Mouse (Mus musculus) embryonic facial prominence, embryonic 14.5 days (tissue): ENCODE data around the gene Xab2. TPM values are rescaled to one million over a fixed set of nuclear protein-coding genes. Genes with fewer than 3 reads are reported as not detected.
A peak's percentile ranks its signal among the peaks of the same experiment; 100 is the strongest.

Source experiments
- ATAC-seq: fragments of 200-750 bp; cut with Nextera tagmentation; 2 replicates; pipeline ENCODE4 v1.8.0; 2017; ENCODE audit warnings: low read depth, moderate number of reproducible peaks, moderate TSS enrichment
- DNase-seq: peaks from one replicate; pipeline ENCODE4 v3.0.0-alpha.2; 2015; ENCODE audit warnings: low spot score
- H3K27ac ChIP-seq: fragments of 300-500 bp; sonication (generic); replicated peaks from 2 replicates; pipeline ENCODE4 v1.5.1; 2014; ENCODE audit warnings: low read depth, mild to moderate bottlenecking, low read length, moderate library complexity
- H3K27me3 ChIP-seq: fragments of 300-500 bp; sonication (generic); replicated peaks from 2 replicates; pipeline ENCODE4 v1.6.1; 2014; ENCODE audit warnings: low read length; ENCODE audit not compliant: control insufficient read depth, insufficient read depth
- H3K36me3 ChIP-seq: fragments of 300-500 bp; sonication (generic); 2 replicates; pipeline ENCODE4 v1.6.1; 2014; ENCODE audit warnings: low read length, mixed read lengths; ENCODE audit not compliant: control insufficient read depth, insufficient read depth
- H3K4me1 ChIP-seq: fragments of 300-500 bp; sonication (generic); 2 replicates; pipeline ENCODE4 v1.6.1; 2014; ENCODE audit warnings: antibody characterized with exemption, low read length; ENCODE audit not compliant: control insufficient read depth, insufficient read depth
- H3K4me2 ChIP-seq: fragments of 300-500 bp; sonication (generic); 2 replicates; pipeline ENCODE4 v1.6.1; 2014; ENCODE audit warnings: low read depth, mild to moderate bottlenecking, low read length, moderate library complexity, mixed read lengths
- H3K4me3 ChIP-seq: fragments of 300-500 bp; sonication (generic); 2 replicates; pipeline ENCODE4 v1.5.1; 2014; ENCODE audit warnings: low read depth, mild to moderate bottlenecking, low read length
- H3K9ac ChIP-seq: fragments of 300-500 bp; sonication (generic); 2 replicates; pipeline ENCODE4 v1.6.1; 2014; ENCODE audit warnings: low read depth, mild to moderate bottlenecking, low read length, moderate library complexity, mixed read lengths
- H3K9me3 ChIP-seq: fragments of 300-500 bp; sonication (generic); 2 replicates; pipeline ENCODE4 v1.6.1; 2016; ENCODE audit warnings: low read length; ENCODE audit not compliant: control insufficient read depth
- WGBS: fragments of 180-500 bp; shearing (Covaris S2); extraction: QIAGEN DNeasy Blood & Tissue Kit; methylation state at CpG from one replicate; pipeline ENCODE4 v1.1.7; 2014; 5-methylcytosine and 5-hydroxymethylcytosine counted together
- polyA plus RNA-seq: library from polyadenylated mRNA; unstranded; fragments of >200 nt; fragmentation: Nextera tagmentation; extraction: Ambion mirVana; gene quantifications from 2 replicates; pipeline ENCODE4 v1.2.1, GENCODE M21; 2014

The Xab2 gene
- polyA plus RNA-seq, 1 experiment from 2014 or later, result 41.3 TPM

DNA sequence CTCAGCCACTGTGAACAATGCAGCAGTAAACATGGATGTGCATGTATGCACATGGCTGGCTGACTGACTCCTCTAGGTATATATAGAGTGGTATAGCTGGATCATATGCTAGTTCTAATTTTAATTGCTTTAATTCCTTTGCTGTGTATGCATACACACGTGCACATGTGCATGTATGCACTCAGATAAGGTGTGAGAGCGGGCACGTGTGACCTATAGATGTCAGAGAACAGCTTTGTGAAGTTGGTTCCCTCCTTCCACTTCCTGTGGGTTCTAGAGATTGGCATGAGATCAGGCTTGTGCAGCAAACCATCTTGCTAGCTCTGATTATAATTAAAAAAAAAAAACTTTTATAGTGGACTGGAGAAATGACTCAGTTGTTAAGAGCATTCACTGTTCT lies 31.7 kb upstream of the Xab2 start:
- 69% methylated on average over 3 of the region's 3 CpGs for WGBS
- no peaks in the 10 kb centered on the region for H3K36me3 ChIP-seq
- H3K9ac ChIP-seq, result no peak overlapping the region
- H3K27ac ChIP-seq, result no peak overlapping the region
- no peak overlapping the region for H3K4me2 ChIP-seq
- no peaks in the 10 kb centered on the region for H3K4me1 ChIP-seq
- no peaks in the 10 kb centered on the region for H3K27me3 ChIP-seq
- H3K9me3 ChIP-seq, result no peaks in the 10 kb centered on the region
- ATAC-seq, result no peak
- no peak overlapping the region for H3K4me3 ChIP-seq
- DNase-seq, result no peak

DNA sequence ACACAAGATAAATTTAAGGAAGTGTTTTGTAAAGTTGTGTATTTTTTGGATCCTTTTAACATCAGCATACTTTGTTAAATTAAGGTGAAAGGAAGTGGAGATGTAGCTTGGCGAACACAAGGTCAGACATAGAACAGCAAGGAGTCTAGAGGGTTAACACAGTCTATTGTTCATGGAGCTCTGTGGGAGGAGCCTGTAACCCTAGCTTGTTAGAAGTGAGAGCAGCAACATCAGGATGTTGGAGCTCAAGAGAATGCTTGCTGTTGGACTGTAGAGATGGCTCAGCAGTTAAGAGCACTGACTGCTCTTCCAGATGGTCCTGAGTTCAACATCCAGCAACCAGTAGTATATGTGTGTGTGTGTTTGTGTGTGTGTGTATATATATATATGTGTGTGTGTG lies 27.9 kb upstream of the Xab2 start:
- no peak; the same call in 1 of the 2 replicates for ATAC-seq

DNA sequence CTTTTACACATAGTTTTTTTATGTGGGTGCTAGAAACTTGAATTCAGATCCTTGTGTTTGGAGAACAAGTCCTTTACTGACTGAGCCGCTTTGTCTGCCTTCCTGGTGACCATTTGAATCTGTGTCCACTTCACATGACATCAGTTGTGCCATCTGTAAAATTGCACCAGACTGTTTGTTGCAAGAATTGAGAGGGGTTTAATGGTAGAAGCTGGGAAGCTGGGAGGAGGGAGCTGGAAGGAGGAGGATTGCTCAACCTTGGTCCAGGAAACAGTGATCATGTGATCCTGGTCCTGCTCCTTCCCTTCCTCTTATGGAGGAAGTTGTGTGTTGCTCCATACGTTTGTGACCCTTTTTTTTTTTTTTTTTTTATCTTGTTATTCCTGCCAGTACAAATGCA lies 27.2 kb upstream of the Xab2 start:
- WGBS, result 97% methylated on average over 1 of the region's 2 CpGs
- Histone ChIP-seq H3K9me3 (no peaks in the 10 kb centered on the region), H3K4me2 (no peak overlapping the region), H3K4me1 (no peaks in the 10 kb centered on the region), H3K4me3 (no peak overlapping the region), H3K27ac (no peak overlapping the region), H3K27me3 (no peaks in the 10 kb centered on the region), H3K9ac (no peak overlapping the region), H3K36me3 (no peaks in the 10 kb centered on the region)
- DNase-seq (no peak), ATAC-seq (no peak)

More for the DNA sequence above, 27.9 kb upstream of the Xab2 start:
- no peak overlapping the region for H3K9ac ChIP-seq
- WGBS, result 45% methylated on average over 1 of the region's 1 CpGs
- peak; percentile 30 for DNase-seq
- H3K9me3 ChIP-seq, result no peaks in the 10 kb centered on the region
- no peaks in the 10 kb centered on the region for H3K27me3 ChIP-seq
- no peak overlapping the region for H3K4me3 ChIP-seq
- H3K4me1 ChIP-seq, result no peaks in the 10 kb centered on the region
- no peaks in the 10 kb centered on the region for H3K36me3 ChIP-seq
- H3K27ac ChIP-seq, result no peak overlapping the region
- H3K4me2 ChIP-seq, result peak overlapping the region; percentile 7; the same call in 1 of the 2 replicates

DNA sequence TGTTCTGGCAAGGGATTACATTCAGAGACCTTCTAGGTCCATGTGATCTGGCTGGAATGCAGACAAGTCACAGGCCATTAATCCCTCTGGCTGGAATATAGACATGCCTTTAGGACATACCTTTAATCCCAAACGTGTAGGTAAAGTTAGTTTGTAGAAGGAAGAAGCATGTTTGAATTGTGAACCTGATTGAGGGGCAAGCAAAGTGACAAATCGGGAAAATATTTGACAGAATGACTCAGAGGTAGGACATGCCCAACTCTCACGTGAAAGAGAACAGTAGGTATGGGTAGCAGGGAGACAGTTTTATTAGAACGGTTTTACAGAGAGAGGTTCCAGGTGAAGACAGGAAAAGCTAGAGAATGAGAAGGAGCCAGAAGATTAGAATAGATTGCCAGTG lies 26.4 kb upstream of the Xab2 start:
- H3K4me2 ChIP-seq, result no peak overlapping the region
- H3K4me1 ChIP-seq, result no peaks in the 10 kb centered on the region
- no peak overlapping the region for H3K27ac ChIP-seq
- no peaks in the 10 kb centered on the region for H3K36me3 ChIP-seq
- no peak for DNase-seq
- no peaks in the 10 kb centered on the region for H3K9me3 ChIP-seq
- H3K9ac ChIP-seq, result no peak overlapping the region
- WGBS, result 69% methylated on average over 4 of the region's 4 CpGs
- no peaks in the 10 kb centered on the region for H3K27me3 ChIP-seq
- no peak overlapping the region for H3K4me3 ChIP-seq
- ATAC-seq, result no peak

DNA sequence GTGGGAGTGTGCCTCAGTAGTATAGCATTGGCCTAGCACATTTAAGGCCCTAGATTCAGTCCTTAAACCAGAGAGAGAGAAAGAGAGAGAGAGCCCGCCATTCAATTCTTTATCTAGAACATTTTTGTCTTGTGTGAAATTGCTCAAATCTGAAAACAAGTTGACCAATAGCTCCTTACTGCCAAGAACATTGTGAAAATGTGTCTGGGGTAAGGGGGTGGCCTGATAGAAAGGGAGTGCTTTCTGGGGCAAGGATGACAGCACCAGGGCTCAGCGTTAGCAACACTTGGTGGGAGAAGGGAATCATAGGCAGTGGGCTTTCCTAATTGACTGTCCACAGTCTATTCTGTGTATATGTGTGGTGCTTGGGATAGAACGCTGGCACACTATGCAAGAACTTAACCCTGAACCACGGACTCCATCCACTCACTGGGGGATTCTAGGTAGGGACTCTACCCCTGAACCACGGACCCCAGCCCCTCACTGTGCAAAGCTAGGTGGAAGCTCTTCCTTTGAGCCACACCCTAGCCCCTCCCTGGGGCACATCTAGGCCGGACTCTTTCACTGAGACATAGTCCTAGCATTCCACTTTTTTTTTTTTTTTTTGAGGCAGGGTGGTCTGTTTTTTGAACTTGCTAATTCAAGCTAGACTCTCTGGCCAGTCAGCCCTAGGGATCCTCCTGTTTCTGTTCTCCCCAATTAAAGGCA lies 25.9 kb upstream of the Xab2 start:
- Histone ChIP-seq H3K27ac (no peak overlapping the region), H3K4me3 (no peak overlapping the region), H3K9ac (no peak overlapping the region), H3K4me2 (no peak overlapping the region), H3K4me1 (no peaks in the 10 kb centered on the region), H3K36me3 (no peaks in the 10 kb centered on the region), H3K27me3 (no peaks in the 10 kb centered on the region), H3K9me3 (no peaks in the 10 kb centered on the region)
- ATAC-seq, result no peak
- no peak for DNase-seq
- 86% methylated on average over 5 of the region's 6 CpGs for WGBS

DNA sequence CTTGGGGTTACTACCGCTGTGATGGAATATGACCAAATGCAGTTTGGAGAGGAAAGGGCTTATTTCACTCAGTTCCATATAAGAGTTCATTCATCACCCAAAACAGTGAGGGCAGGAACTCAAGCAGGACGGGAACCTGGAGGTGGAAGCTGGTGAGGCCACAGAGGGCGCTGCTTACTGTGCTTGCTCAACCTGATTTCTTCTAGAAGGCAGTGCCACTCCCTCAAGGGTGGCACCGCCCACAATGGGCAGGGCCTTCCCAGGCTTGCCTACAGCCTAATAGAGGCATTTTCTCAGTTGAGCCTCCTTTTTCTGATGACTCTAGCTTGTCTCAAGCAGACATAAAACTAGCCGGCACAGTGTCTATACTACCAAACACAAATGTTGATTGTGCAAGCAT lies 24.7 kb upstream of the Xab2 start:
- H3K27me3 ChIP-seq, result no peaks in the 10 kb centered on the region
- peak; percentile 33; the same call in 1 of the 2 replicates for ATAC-seq
- no peaks in the 10 kb centered on the region for H3K9me3 ChIP-seq
- H3K4me3 ChIP-seq, result no peak overlapping the region
- H3K27ac ChIP-seq, result no peak overlapping the region
- H3K4me1 ChIP-seq, result no peaks in the 10 kb centered on the region
- no peaks in the 10 kb centered on the region for H3K36me3 ChIP-seq
- no peak overlapping the region for H3K4me2 ChIP-seq
- 26% methylated on average over 5 of the region's 5 CpGs for WGBS
- H3K9ac ChIP-seq, result no peak overlapping the region
- DNase-seq, result peak; percentile 47

DNA sequence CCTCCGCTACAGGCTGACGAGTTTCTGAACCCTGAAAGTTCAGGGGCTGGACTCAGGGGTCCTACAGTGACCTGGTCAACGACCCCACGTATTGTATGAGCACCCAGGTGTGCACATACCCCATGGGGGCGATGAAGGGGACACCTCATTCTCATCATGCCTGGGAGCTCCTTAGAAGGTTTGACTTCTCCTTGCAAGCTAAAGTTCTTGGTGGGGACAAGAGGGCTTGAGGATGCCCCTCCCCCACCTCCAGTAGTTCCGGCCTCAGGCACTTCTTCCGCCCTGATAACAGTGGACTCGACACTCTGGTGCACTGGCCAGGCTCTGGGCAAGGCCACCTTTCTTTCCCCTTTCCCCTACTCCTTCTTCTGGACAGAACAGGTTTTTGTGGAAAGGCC lies 10.4 kb upstream of the Xab2 start:
- ATAC-seq, result no peak
- Histone ChIP-seq H3K36me3 (no peaks in the 10 kb centered on the region), H3K27me3 (no peaks in the 10 kb centered on the region; the same call in 1 of the 2 replicates), H3K4me1 (peaks cover 8% of the 10 kb centered on the region; the same call in 1 of the 2 replicates), H3K9ac (peak overlapping the region; percentile 61), H3K4me3 (peak overlapping the region; percentile 48), H3K4me2 (peak overlapping the region; percentile 72), H3K27ac (no peak overlapping the region), H3K9me3 (no peaks in the 10 kb centered on the region)
- WGBS, result 20% methylated on average over 7 of the region's 8 CpGs
- no peak for DNase-seq

DNA sequence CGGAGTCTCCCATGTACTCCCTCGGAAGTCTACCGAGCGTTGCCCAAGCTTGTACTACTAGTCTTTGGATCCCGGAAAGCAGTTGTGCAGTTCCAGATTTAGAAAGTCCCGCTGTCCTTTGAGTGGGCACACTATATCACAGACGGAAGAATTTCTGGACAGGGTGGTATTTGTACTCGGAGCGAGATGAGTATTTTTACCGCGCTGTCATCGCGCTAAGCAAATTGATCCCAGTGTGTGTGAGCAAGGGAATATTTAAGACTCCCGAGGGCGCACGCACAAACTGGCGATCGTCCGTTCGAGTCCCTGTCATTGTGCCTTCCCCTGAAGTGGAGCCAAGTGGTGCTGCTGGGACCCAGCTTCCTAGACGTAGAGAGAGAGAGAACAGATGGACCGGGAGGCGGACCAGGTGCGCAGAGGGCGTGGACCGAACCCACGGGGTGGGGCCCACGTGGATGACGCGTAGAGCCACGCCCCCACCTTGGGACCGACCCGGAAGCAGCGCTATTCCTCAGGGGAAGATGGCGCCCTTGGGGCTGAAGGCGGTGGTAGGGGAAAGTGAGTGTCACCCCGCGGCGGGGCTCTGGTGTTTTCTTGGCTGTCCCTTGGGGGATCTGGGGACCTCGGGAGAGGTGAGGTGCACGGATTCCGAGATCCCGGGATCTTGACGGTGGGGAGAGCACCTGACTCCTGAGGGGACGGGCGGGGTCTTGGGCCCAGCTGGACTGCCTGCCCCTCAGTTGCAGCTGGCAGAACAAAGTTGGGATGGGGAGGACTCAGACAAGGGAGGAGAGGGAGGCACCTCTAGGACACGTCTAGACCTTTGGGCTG lies 9.7 kb upstream of the Xab2 start, which contains the start of gene Stxbp2:
Gene Stxbp2 (plus strand): TSS at position 309 of the 831 bp plus-strand sequence.
- peak within 1 kb of the TSS; percentile 61 for H3K9ac ChIP-seq
- WGBS, result 5% methylated on average over 40 of the region's 47 CpGs
- no peak within 1 kb of the TSS for H3K27ac ChIP-seq
- DNase-seq, result peak; percentile 78
- peak within 1 kb of the TSS; percentile 48 for H3K4me3 ChIP-seq
- no peaks in the 10 kb centered on the region; the same call in 1 of the 2 replicates for H3K27me3 ChIP-seq
- H3K9me3 ChIP-seq, result no peaks in the 10 kb centered on the region
- no peaks in the 10 kb centered on the region for H3K36me3 ChIP-seq
- H3K4me1 ChIP-seq, result peaks cover 8% of the 10 kb centered on the region; the same call in 1 of the 2 replicates
- peak; percentile 88 for ATAC-seq
- peak within 1 kb of the TSS; percentile 72 for H3K4me2 ChIP-seq
